Mouse (Mus musculus) embryonic facial prominence, embryonic 14.5 days (tissue): Measurements from ENCODE around the gene Ccnc. TPM values are rescaled to one million over a fixed set of nuclear protein-coding genes. Genes with fewer than 3 reads are reported as not detected.

Experiments
- ATAC-seq: fragments of 200-750 bp; cut with Nextera tagmentation; 2 replicates; pipeline ENCODE4 v1.8.0; 2017; ENCODE audit warnings: low read depth, moderate number of reproducible peaks, moderate TSS enrichment
- DNase-seq: peaks from one replicate; pipeline ENCODE4 v3.0.0-alpha.2; 2015; ENCODE audit warnings: low spot score
- H3K27ac ChIP-seq: fragments of 300-500 bp; sonication (generic); replicated peaks from 2 replicates; pipeline ENCODE4 v1.5.1; 2014; ENCODE audit warnings: low read depth, mild to moderate bottlenecking, low read length, moderate library complexity
- H3K27me3 ChIP-seq: fragments of 300-500 bp; sonication (generic); replicated peaks from 2 replicates; pipeline ENCODE4 v1.6.1; 2014; ENCODE audit warnings: low read length; ENCODE audit not compliant: control insufficient read depth, insufficient read depth
- H3K36me3 ChIP-seq: fragments of 300-500 bp; sonication (generic); 2 replicates; pipeline ENCODE4 v1.6.1; 2014; ENCODE audit warnings: low read length, mixed read lengths; ENCODE audit not compliant: control insufficient read depth, insufficient read depth
- H3K4me1 ChIP-seq: fragments of 300-500 bp; sonication (generic); 2 replicates; pipeline ENCODE4 v1.6.1; 2014; ENCODE audit warnings: antibody characterized with exemption, low read length; ENCODE audit not compliant: control insufficient read depth, insufficient read depth
- H3K4me2 ChIP-seq: fragments of 300-500 bp; sonication (generic); 2 replicates; pipeline ENCODE4 v1.6.1; 2014; ENCODE audit warnings: low read depth, mild to moderate bottlenecking, low read length, moderate library complexity, mixed read lengths
- H3K4me3 ChIP-seq: fragments of 300-500 bp; sonication (generic); 2 replicates; pipeline ENCODE4 v1.5.1; 2014; ENCODE audit warnings: low read depth, mild to moderate bottlenecking, low read length
- H3K9ac ChIP-seq: fragments of 300-500 bp; sonication (generic); 2 replicates; pipeline ENCODE4 v1.6.1; 2014; ENCODE audit warnings: low read depth, mild to moderate bottlenecking, low read length, moderate library complexity, mixed read lengths
- H3K9me3 ChIP-seq: fragments of 300-500 bp; sonication (generic); 2 replicates; pipeline ENCODE4 v1.6.1; 2016; ENCODE audit warnings: low read length; ENCODE audit not compliant: control insufficient read depth
- WGBS: fragments of 180-500 bp; shearing (Covaris S2); extraction: QIAGEN DNeasy Blood & Tissue Kit; methylation state at CpG from one replicate; pipeline ENCODE4 v1.1.7; 2014; 5-methylcytosine and 5-hydroxymethylcytosine counted together
- polyA plus RNA-seq: library from polyadenylated mRNA; unstranded; fragments of >200 nt; fragmentation: Nextera tagmentation; extraction: Ambion mirVana; gene quantifications from 2 replicates; pipeline ENCODE4 v1.2.1, GENCODE M21; 2014

The Ccnc gene
- polyA plus RNA-seq, 1 experiment from 2014 or later = 42.1 TPM

DNA sequence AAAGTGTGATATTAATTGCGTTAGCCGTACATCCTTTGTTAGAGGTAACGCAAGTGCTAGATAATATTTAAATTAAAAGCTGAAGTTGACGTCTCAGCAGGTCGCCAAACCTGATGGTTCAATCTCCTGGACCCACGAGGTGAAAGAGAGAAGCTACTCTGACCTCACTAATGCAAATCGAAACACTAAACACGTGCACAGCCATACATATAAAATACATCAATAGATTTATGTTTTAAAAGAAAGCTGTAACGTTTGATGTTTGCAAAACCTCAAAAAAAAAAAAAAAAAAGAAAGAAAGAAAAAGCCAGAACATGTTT, 49.4 kb downstream of the Ccnc start:
- H3K4me1 ChIP-seq = peaks cover 6% of the 10 kb centered on the region; the same call in 1 of the 2 replicates
- peaks cover 14% of the 10 kb centered on the region for H3K36me3 ChIP-seq
- no peak for ATAC-seq
- no peaks in the 10 kb centered on the region for H3K27me3 ChIP-seq
- 7% methylated on average over 9 of the region's 9 CpGs for WGBS
- peak overlapping the region; percentile 72 for H3K4me3 ChIP-seq
- no peak for DNase-seq
- peak overlapping the region; percentile 87 for H3K9ac ChIP-seq
- H3K9me3 ChIP-seq = no peaks in the 10 kb centered on the region
- no peak overlapping the region for H3K27ac ChIP-seq
- H3K4me2 ChIP-seq = peak overlapping the region; percentile 74

DNA sequence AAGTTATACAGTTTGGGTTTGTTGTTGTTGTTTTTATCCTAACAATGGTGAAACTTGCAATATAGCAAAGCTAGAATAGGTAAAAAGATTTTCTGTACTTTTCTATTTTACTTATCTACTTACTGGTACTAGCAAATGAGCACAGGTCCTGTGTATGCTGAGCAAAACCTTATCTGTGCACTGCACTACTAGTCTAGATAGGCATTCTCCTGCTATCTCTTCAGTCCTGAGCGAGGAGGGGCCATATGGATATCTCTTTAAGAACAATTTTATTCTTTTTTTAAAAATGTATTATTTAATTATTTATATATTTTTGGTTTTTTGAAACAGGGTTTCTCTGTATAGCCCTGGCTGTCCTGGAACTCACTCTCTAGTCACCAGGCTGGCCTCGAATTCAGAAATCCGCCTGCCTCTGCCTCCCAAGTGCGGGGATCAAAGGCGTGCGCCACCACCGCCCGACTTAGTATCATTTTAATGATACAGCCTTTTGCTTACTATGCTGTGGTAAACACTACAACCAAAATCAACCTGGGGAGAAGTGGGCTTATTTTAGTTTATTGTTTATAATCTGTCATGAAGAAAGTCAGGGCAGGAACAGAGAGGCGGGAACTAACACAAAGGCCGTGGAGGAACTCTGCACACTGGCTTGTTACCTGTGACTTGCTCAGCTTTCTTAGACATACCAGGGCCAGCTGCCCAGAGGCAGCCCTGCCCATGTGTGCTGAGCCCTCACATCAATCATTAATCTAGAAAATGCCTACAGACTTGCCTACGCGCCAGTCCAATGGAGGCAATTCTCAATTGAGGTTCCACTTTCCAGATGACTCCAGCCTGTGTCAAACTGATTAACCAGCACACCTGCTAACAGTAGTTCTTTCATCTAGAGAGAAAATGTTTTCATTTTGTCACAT, 53.6 kb downstream of the Ccnc start:
- WGBS = 93% methylated on average over 12 of the region's 12 CpGs
- H3K4me3 ChIP-seq = no peak overlapping the region
- H3K36me3 ChIP-seq = peaks cover 53% of the 10 kb centered on the region
- H3K4me2 ChIP-seq = no peak overlapping the region
- H3K27ac ChIP-seq = no peak overlapping the region
- no peaks in the 10 kb centered on the region for H3K9me3 ChIP-seq
- H3K27me3 ChIP-seq = no peaks in the 10 kb centered on the region
- ATAC-seq (no peak), DNase-seq (no peak)
- H3K4me1 ChIP-seq = peaks cover 6% of the 10 kb centered on the region; the same call in 1 of the 2 replicates
- no peak overlapping the region for H3K9ac ChIP-seq

DNA sequence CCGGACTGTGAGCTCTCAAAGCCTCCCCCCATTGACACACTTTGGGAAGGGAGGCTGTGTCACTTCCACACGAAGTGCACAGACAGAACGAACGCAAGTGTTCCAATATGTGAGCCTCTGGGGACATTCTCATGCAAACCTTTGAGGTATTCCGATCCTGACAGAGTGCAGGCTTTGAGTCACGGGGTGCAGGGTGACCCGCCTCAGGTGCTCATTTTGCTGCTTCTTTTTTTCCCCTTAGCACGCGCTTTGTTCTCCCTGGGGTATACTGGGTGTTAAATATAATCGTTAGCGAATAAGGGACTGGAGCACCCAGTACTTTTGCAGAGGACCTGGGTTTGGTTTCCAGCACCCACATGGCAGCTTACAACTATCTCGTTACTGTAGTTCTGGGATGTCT, 58.8 kb downstream of the Ccnc start:
- H3K9me3 ChIP-seq = no peaks in the 10 kb centered on the region
- no peak overlapping the region for H3K9ac ChIP-seq
- H3K4me1 ChIP-seq = no peaks in the 10 kb centered on the region
- ATAC-seq = no peak
- no peak overlapping the region for H3K4me3 ChIP-seq
- H3K27me3 ChIP-seq = no peaks in the 10 kb centered on the region
- DNase-seq = no peak
- no peak overlapping the region for H3K4me2 ChIP-seq
- peaks cover 76% of the 10 kb centered on the region for H3K36me3 ChIP-seq
- 97% methylated on average over 12 of the region's 12 CpGs for WGBS
- H3K27ac ChIP-seq = no peak overlapping the region

DNA sequence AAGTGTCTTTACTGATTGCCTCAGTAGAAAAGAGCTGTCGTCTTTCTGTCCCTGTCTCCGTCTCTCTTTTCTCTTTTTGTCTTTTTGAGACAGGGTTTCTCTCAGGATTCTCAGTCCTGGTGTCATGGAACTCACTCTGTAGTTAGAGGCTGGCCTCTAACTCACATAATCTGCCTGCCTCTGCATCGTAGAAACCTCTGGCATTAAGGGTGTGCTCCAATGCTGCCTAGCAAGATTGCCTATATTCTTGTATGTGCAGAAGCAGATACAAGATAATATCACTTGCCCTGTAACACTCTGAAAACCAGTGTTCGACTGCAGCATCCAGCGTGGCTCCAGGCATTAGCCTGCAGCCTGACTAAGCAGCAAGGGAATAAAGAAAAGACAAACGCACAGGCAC, 61.4 kb downstream of the Ccnc start:
- no peaks in the 10 kb centered on the region for H3K9me3 ChIP-seq
- no peak overlapping the region for H3K4me2 ChIP-seq
- no peak overlapping the region for H3K4me3 ChIP-seq
- no peak for DNase-seq
- H3K27me3 ChIP-seq = no peaks in the 10 kb centered on the region
- H3K27ac ChIP-seq = no peak overlapping the region
- no peaks in the 10 kb centered on the region for H3K4me1 ChIP-seq
- no peak overlapping the region for H3K9ac ChIP-seq
- no peak for ATAC-seq
- peaks cover 63% of the 10 kb centered on the region for H3K36me3 ChIP-seq
- WGBS = 87% methylated on average over 6 of the region's 6 CpGs

DNA sequence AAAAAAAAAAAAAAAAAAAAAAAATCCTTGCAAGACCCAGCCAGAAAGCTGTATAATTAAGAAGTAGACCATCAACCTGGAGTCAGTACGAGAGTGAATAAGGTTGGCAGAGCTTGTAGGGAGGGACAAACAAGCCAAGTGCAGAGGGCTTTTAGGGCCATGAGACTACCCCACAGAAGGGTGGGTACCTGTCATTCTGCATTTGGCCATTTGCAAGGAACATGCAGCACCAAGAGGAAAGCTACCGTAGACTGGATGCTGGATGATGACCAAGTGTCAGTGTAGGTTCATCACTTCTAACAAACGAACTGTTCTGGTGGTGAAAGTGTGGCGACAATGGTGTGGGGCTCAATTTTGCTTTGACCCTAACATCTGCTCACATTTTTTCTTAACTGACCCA, 62.3 kb downstream of the Ccnc start:
- H3K36me3 ChIP-seq = peaks cover 54% of the 10 kb centered on the region
- WGBS = 86% methylated on average over 4 of the region's 4 CpGs

DNA sequence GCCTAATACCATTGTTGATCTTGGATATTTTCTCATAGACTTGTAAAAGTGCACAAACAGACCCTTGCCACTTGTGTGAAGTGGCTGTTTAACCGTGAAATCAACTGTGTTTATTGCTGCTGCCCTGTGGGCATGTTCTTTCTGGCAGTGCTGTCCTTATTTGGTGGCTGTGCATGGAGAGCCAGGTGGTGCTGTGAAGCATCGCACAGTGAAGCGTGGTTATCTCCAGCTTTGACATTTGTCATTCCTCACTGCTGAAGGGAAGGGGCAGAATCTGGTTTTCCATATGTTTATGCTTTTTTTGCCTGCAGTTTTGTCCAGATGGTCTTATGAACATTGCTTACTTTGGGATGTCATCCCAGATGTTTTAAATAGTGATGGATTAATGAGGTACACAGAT, 66.1 kb downstream of the Ccnc start:
- no peak for DNase-seq
- Histone ChIP-seq H3K9ac (no peak overlapping the region), H3K9me3 (no peaks in the 10 kb centered on the region), H3K4me1 (no peaks in the 10 kb centered on the region), H3K36me3 (peaks cover 41% of the 10 kb centered on the region), H3K4me2 (no peak overlapping the region), H3K27ac (no peak overlapping the region), H3K27me3 (no peaks in the 10 kb centered on the region), H3K4me3 (no peak overlapping the region)
- 59% methylated on average over 3 of the region's 3 CpGs for WGBS
- no peak for ATAC-seq

More for the DNA sequence above, 62.3 kb downstream of the Ccnc start:
- Histone ChIP-seq H3K4me3 (no peak overlapping the region), H3K9ac (no peak overlapping the region), H3K27me3 (no peaks in the 10 kb centered on the region), H3K27ac (no peak overlapping the region), H3K4me1 (no peaks in the 10 kb centered on the region), H3K9me3 (no peaks in the 10 kb centered on the region), H3K4me2 (no peak overlapping the region)
- DNase-seq (no peak), ATAC-seq (no peak)

DNA sequence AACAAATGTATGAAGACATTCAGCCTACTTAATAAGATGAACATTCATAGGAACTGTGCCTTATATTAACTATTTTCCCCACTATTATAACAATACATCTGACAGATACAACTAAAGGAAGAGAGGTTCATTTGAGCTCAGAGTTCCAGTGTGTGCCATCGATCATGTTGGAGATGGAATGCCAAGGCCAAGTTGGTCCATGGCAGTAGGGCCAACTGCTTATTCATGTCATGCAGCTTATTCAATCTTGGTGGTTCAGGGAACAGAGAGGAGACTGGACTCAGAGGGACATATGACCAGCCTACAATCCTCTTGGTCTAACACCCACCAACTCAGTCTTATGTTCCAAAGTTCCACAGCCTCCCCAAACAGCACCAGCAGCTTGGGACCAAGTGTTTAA, 73.5 kb downstream of the Ccnc start:
- ATAC-seq (no peak), DNase-seq (no peak)
- no peaks in the 10 kb centered on the region for H3K9me3 ChIP-seq
- no peaks in the 10 kb centered on the region for H3K27me3 ChIP-seq
- WGBS = 93% methylated on average over 1 of the region's 1 CpGs
- peaks cover 57% of the 10 kb centered on the region for H3K36me3 ChIP-seq
- H3K4me3 ChIP-seq = no peak overlapping the region
- H3K4me2 ChIP-seq = no peak overlapping the region
- H3K27ac ChIP-seq = no peak overlapping the region
- no peaks in the 10 kb centered on the region for H3K4me1 ChIP-seq
- H3K9ac ChIP-seq = no peak overlapping the region

DNA sequence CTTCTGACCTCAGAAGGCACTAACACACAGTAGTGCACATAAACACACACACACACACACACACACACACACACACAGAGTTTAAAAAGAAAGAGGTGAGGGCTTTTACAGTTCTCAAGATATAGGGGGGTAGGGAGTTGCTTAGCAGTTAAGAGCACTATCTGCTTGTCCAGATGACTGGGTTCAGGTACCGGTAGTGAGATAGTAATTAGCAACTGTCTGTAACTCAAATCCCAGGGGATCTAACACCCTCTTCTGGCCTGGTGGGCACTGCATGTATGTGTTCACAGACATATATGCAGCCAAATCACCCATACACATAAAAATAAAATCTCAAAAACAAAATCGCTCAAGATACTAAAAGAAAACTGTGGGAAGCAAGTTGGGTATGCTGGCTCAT, 74.1 kb downstream of the Ccnc start:
- Histone ChIP-seq H3K4me1 (no peaks in the 10 kb centered on the region), H3K9ac (no peak overlapping the region), H3K4me2 (no peak overlapping the region), H3K27me3 (no peaks in the 10 kb centered on the region), H3K36me3 (peaks cover 63% of the 10 kb centered on the region), H3K27ac (no peak overlapping the region), H3K4me3 (no peak overlapping the region), H3K9me3 (no peaks in the 10 kb centered on the region)
- WGBS = 90% methylated on average over 2 of the region's 2 CpGs
- ATAC-seq (no peak), DNase-seq (no peak)

DNA sequence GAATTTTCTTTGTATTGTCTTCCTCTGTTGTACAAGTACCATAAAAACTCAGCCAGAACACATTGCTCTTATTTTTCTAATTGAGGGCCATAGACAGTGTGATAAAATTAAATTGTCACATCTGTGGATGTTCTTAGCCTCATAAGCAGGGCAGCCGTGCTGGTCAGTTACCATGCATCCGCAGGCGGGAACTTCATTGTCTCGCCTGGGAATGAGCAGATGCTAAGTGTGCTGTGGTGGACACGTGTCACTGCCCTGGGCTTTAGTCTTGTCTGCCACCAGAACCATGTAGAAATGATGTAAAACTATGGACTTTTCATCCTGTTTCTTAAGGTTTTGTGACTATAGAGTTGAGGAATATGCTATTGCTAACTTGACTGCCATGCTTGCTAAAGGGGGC, 79.7 kb downstream of the Ccnc start:
- no peak overlapping the region for H3K4me3 ChIP-seq
- no peak for ATAC-seq
- peak; percentile 4 for DNase-seq
- no peaks in the 10 kb centered on the region for H3K4me1 ChIP-seq
- peaks cover 45% of the 10 kb centered on the region for H3K36me3 ChIP-seq
- no peaks in the 10 kb centered on the region for H3K27me3 ChIP-seq
- WGBS = 80% methylated on average over 5 of the region's 5 CpGs
- H3K27ac ChIP-seq = no peak overlapping the region
- H3K4me2 ChIP-seq = no peak overlapping the region
- H3K9me3 ChIP-seq = no peaks in the 10 kb centered on the region
- H3K9ac ChIP-seq = no peak overlapping the region
